Mouse (Mus musculus) CH12.LX (cell line): ENCODE data around the gene Afap1.

Experiments
- CTCF ChIP-seq, 2 experiments: IDR thresholded peaks in 1 of 2; conservative IDR thresholded peaks in 1 of 2; 2 replicates each; pipeline ENCODE4 v1.5.1; 2011 to 2012; ENCODE audit warnings: low read depth in 2 of 2, low read length in 2 of 2, improper control_type of control experiment in 1 of 2, inconsistent platforms in 1 of 2, mild to moderate bottlenecking in 1 of 2, moderate library complexity in 1 of 2
- EP300 ChIP-seq: IDR thresholded peaks from 2 replicates; pipeline ENCODE4 v1.6.1; 2011; ENCODE audit warnings: low read length, improper control_type of control experiment
- KAT2A ChIP-seq: IDR thresholded peaks from 2 replicates; pipeline ENCODE4 v1.6.1; 2012; ENCODE audit warnings: low read length, improper control_type of control experiment, inconsistent platforms; ENCODE audit not compliant: insufficient replicate concordance
- MAX ChIP-seq: IDR thresholded peaks from 2 replicates; pipeline ENCODE4 v1.6.1; 2011; ENCODE audit warnings: low read length, improper control_type of control experiment
- MYC ChIP-seq: IDR thresholded peaks from 2 replicates; pipeline ENCODE4 v1.6.1; 2011; ENCODE audit warnings: low read depth, mild to moderate bottlenecking, improper control_type of control experiment, low read length
- POLR2A ChIP-seq: IDR thresholded peaks from 2 replicates; pipeline ENCODE4 v1.6.1; 2011; ENCODE audit warnings: low read depth, mild to moderate bottlenecking, improper control_type of control experiment, low read length
- POLR2AphosphoS2 ChIP-seq: IDR thresholded peaks from 2 replicates; pipeline ENCODE4 v1.6.1; 2011; ENCODE audit warnings: low read depth, low read length, improper control_type of control experiment
- RAD21 ChIP-seq: IDR thresholded peaks from 2 replicates; pipeline ENCODE4 v1.6.1; 2011; ENCODE audit warnings: low read depth, mild to moderate bottlenecking, low read length, improper control_type of control experiment, moderate library complexity
- UBTF ChIP-seq: IDR thresholded peaks from 2 replicates; pipeline ENCODE4 v1.6.1; 2012; ENCODE audit warnings: low read depth, mild to moderate bottlenecking, inconsistent platforms, low read length, improper control_type of control experiment, moderate library complexity
- USF1 ChIP-seq: IDR thresholded peaks from 2 replicates; pipeline ENCODE4 v1.6.1; 2014; ENCODE audit warnings: low read depth, mild to moderate bottlenecking, inconsistent platforms, low read length, improper control_type of control experiment
- ZC3H11A ChIP-seq: IDR thresholded peaks from 2 replicates; pipeline ENCODE4 v1.6.1; 2012; ENCODE audit warnings: low read depth, mild to moderate bottlenecking, inconsistent platforms, low read length, improper control_type of control experiment

DNA sequence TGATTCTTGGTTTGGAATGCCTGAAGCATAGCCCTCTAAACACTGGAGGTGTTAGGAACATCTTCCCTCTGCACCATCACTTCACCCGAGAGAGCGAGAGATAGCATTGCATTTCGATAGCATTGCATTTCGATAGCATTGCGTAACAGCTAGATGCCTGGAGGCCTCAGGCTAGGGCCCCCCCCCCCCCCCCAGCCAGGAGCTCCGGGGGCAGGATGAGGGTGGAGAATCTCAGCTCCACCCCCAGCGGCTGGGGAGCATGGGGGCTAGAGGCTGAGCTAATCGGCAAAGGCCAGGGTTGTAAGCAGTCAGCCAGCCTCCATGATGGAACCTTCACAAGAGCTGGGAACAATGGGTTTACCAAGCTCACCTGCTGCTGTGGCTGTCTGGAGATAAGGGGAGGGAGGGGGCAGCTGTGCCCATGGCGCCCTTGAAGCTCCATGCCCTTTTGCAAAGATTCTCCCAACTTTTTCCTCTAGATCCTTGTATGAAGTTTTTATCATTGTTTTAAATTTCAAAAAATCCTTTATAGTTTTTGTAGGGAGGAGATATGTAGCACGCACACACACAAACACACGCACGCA lies 8.2 kb downstream of the Afap1 start:
- TF ChIP-seq CTCF (conservative IDR thresholded peaks at IDR 0.05 in 1 of 2, IDR thresholded peaks at IDR 0.05 in 1 of 2; ENCODE audit: low read depth in 2 of 2, low read length in 2 of 2) (no peak), KAT2A (no peak), RAD21 (no peak), MYC (no peak), POLR2A (no peak), POLR2AphosphoS2 (no peak), EP300 (no peak), UBTF (no peak), ZC3H11A (no peak), MAX (no peak), USF1 (no peak)
